Mouse (Mus musculus): ENCODE results near the gene Pcdh7. TPM values are rescaled to one million over a fixed set of nuclear protein-coding genes. Genes with fewer than 3 reads are reported as not detected.

The Pcdh7 gene
- total and polyA plus RNA-seq, 2 experiments: 0.32 to 1.5 TPM

DNA sequence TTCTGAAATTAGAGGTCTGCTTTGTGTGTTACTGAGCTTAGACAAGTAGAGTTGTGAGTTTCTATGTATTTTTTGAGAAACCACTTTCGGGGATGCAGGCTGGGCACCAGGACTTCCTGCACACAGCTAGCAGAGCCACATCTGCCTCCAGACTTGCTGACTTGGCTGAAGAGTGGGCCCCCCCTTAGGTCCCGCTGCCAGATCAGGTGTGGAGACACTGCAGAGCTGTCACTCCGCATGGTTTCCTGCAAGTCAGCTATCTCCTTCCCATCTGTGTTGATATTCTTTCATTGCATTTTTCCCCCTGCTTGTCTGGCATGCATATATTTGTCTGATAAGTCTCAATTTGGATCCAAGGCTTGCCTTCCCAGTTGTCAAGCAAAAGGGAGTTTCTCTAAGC, 52.6 kb downstream of the Pcdh7 start:
- Histone ChIP-seq H3K4me3 (ENCODE audit: insufficient read depth, low read depth, low read length) (no peak overlapping the region), H3K9ac (ENCODE audit: low read depth, low read length) (no peak overlapping the region), H3K4me1 (ENCODE audit: control insufficient read depth, insufficient read depth, low read length) (no peaks in the 10 kb centered on the region), H3K27me3 (ENCODE audit: control insufficient read depth, insufficient read depth, low read length) (no peaks in the 10 kb centered on the region), H3K27ac (replicated peaks; ENCODE audit: insufficient read depth, low read depth, low read length) (no peak overlapping the region), H3K79me2 (ENCODE audit: control insufficient read depth, insufficient read depth, low read length) (no peaks in the 10 kb centered on the region), H3K36me3 (ENCODE audit: control insufficient read depth, insufficient read depth, low read length) (no peaks in the 10 kb centered on the region)
- TF ChIP-seq CTCF (IDR thresholded peaks at IDR 0.05; ENCODE audit: low read depth, low read length) (no peak), POLR2A (IDR thresholded peaks at IDR 0.05; ENCODE audit: extremely low read depth, insufficient read depth, low read length) (no peak)
- WGBS: 84% methylated on average over 3 of the region's 3 CpGs
- no peak for DNase-seq (ENCODE audit: extremely low read depth, low read depth, low spot score)

DNA sequence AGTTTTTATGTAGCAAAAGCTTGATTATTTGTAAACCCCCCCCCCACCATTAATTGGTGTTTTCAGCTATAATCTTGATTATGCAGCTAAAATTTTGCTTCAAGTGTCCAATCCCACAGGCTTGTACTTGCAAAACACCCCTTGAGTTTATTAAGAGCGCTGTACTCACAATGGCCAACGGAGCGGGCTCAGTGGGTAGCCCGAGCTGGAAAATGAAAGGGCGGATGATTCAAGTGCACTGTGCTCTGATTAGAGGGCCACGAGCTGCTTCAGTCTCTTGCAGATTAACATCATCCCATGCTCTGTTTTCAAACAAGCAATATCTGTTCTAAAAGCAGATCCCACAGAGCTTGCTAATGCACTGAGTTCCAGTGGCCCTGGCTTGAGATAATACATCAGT, 53.4 kb downstream of the Pcdh7 start:
- WGBS: 93% methylated on average over 6 of the region's 6 CpGs
- Histone ChIP-seq H3K4me3 (ENCODE audit: insufficient read depth, low read depth, low read length) (no peak overlapping the region), H3K27ac (replicated peaks; ENCODE audit: insufficient read depth, low read depth, low read length) (no peak overlapping the region), H3K79me2 (ENCODE audit: control insufficient read depth, insufficient read depth, low read length) (no peaks in the 10 kb centered on the region), H3K4me1 (ENCODE audit: control insufficient read depth, insufficient read depth, low read length) (no peaks in the 10 kb centered on the region), H3K27me3 (ENCODE audit: control insufficient read depth, insufficient read depth, low read length) (no peaks in the 10 kb centered on the region), H3K36me3 (ENCODE audit: control insufficient read depth, insufficient read depth, low read length) (no peaks in the 10 kb centered on the region), H3K9ac (ENCODE audit: low read depth, low read length) (no peak overlapping the region)
- no peak for DNase-seq (ENCODE audit: extremely low read depth, low read depth, low spot score)
- no peak for TF ChIP-seq POLR2A (IDR thresholded peaks at IDR 0.05; ENCODE audit: extremely low read depth, insufficient read depth, low read length)
- TF ChIP-seq CTCF (IDR thresholded peaks at IDR 0.05; ENCODE audit: low read depth, low read length): no peak

DNA sequence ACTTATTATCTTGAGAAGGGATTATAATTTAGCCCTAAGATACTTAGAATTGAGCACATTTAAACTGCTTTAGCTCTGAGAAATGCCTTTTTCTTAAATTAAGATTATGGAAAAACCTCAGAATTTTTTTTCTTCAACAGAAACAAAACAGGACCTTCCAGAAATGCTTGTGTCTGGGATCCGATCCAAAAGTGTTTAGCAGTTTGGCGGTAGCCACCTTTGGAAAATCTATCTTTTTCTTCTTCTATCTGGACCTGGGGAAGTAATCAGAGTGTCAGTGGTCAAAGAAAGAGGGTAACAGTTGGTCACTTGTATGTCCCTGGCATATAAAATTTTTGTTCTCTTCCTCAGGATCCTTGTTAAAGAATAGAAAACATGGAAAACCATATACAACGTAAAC, 54.9 kb downstream of the Pcdh7 start:
- no peak overlapping the region for H3K27ac ChIP-seq (replicated peaks; ENCODE audit: insufficient read depth, low read depth, low read length)
- H3K4me1 ChIP-seq (ENCODE audit: control insufficient read depth, insufficient read depth, low read length): no peaks in the 10 kb centered on the region
- TF ChIP-seq POLR2A (IDR thresholded peaks at IDR 0.05; ENCODE audit: extremely low read depth, insufficient read depth, low read length): no peak
- no peak for TF ChIP-seq CTCF (IDR thresholded peaks at IDR 0.05; ENCODE audit: low read depth, low read length)
- no peak overlapping the region for H3K9ac ChIP-seq (ENCODE audit: low read depth, low read length)
- H3K36me3 ChIP-seq (ENCODE audit: control insufficient read depth, insufficient read depth, low read length): no peaks in the 10 kb centered on the region
- 83% methylated on average over 3 of the region's 3 CpGs for WGBS
- no peaks in the 10 kb centered on the region for H3K79me2 ChIP-seq (ENCODE audit: control insufficient read depth, insufficient read depth, low read length)
- DNase-seq (ENCODE audit: extremely low read depth, low read depth, low spot score): no peak
- H3K4me3 ChIP-seq (ENCODE audit: insufficient read depth, low read depth, low read length): no peak overlapping the region
- H3K27me3 ChIP-seq (ENCODE audit: control insufficient read depth, insufficient read depth, low read length): no peaks in the 10 kb centered on the region

DNA sequence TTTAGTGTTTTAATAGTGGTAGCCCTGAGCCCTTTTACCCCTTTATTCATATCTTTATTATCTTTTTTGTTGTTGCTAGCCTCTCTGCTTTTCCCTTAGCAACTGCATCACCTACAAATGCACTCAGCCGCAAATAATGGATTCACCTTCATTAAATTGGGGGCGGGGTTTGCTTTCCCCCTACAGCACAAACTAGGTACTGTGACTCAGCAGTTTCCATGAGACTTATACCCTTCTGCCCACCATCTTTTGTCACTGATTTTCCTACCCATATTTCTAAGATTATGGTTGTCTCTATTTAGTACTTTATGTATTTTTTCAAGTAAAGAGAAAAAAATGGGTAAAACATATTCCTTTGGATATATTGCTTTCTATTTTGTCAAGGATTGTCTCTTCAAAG, 56.7 kb downstream of the Pcdh7 start:
- H3K79me2 ChIP-seq (ENCODE audit: control insufficient read depth, insufficient read depth, low read length): no peaks in the 10 kb centered on the region
- no peaks in the 10 kb centered on the region for H3K4me1 ChIP-seq (ENCODE audit: control insufficient read depth, insufficient read depth, low read length)
- no peak overlapping the region for H3K27ac ChIP-seq (replicated peaks; ENCODE audit: insufficient read depth, low read depth, low read length)
- no peaks in the 10 kb centered on the region for H3K27me3 ChIP-seq (ENCODE audit: control insufficient read depth, insufficient read depth, low read length)
- no peak overlapping the region for H3K4me3 ChIP-seq (ENCODE audit: insufficient read depth, low read depth, low read length)
- no peak for DNase-seq (ENCODE audit: extremely low read depth, low read depth, low spot score)
- no peaks in the 10 kb centered on the region for H3K36me3 ChIP-seq (ENCODE audit: control insufficient read depth, insufficient read depth, low read length)
- no peak for TF ChIP-seq CTCF (IDR thresholded peaks at IDR 0.05; ENCODE audit: low read depth, low read length)
- no peak for TF ChIP-seq POLR2A (IDR thresholded peaks at IDR 0.05; ENCODE audit: extremely low read depth, insufficient read depth, low read length)
- H3K9ac ChIP-seq (ENCODE audit: low read depth, low read length): no peak overlapping the region
- 86% methylated on average over 2 of the region's 2 CpGs for WGBS

DNA sequence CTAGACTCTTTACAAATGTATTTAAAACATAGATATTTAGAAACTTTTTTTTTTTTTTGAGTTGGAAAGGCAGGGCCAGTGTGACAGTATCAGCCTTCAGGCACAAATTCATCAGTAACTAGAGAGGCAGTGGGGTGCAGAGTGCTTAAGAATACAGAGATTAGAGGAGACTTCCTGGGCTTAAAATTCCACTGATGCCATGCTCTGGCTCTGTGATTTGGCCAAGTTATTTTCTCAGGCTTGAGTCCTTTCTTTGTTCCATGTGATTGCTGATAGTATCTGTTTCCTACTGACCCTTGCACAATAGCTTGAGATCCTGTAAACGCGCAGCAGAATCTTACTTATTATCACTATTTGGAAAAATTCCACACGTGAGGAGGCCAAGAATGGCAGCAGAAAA, 60.3 kb downstream of the Pcdh7 start:
- Histone ChIP-seq H3K9ac (ENCODE audit: low read depth, low read length) (no peak overlapping the region), H3K4me1 (ENCODE audit: control insufficient read depth, insufficient read depth, low read length) (no peaks in the 10 kb centered on the region), H3K79me2 (ENCODE audit: control insufficient read depth, insufficient read depth, low read length) (no peaks in the 10 kb centered on the region), H3K27ac (replicated peaks; ENCODE audit: insufficient read depth, low read depth, low read length) (no peak overlapping the region), H3K4me3 (ENCODE audit: insufficient read depth, low read depth, low read length) (no peak overlapping the region), H3K36me3 (ENCODE audit: control insufficient read depth, insufficient read depth, low read length) (no peaks in the 10 kb centered on the region), H3K27me3 (ENCODE audit: control insufficient read depth, insufficient read depth, low read length) (no peaks in the 10 kb centered on the region)
- no peak for DNase-seq (ENCODE audit: extremely low read depth, low read depth, low spot score)
- 51% methylated on average over 3 of the region's 3 CpGs for WGBS
- no peak for TF ChIP-seq CTCF (IDR thresholded peaks at IDR 0.05; ENCODE audit: low read depth, low read length)
- no peak for TF ChIP-seq POLR2A (IDR thresholded peaks at IDR 0.05; ENCODE audit: extremely low read depth, insufficient read depth, low read length)

DNA sequence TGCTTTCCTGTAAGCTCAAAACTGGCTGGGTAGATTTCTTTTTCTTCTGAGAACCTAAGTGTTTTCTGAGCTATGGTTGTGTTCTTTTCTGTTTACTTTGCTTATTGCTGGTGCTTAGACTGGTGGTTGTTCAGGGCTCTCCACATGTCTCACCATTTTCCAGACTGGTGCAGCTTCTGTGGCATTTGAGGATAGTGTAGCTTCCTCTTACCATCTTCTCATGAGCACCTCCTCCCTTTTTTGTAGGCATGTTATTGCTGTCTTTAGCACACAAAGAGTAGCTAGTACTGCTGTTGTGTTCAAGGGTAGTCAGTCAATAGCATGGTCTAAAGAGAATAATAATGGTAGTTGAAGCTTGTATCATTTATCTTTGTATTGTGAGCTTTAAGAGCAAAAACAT, 62.2 kb downstream of the Pcdh7 start:
- Histone ChIP-seq H3K27me3 (ENCODE audit: control insufficient read depth, insufficient read depth, low read length) (no peaks in the 10 kb centered on the region), H3K79me2 (ENCODE audit: control insufficient read depth, insufficient read depth, low read length) (no peaks in the 10 kb centered on the region), H3K9ac (ENCODE audit: low read depth, low read length) (no peak overlapping the region), H3K36me3 (ENCODE audit: control insufficient read depth, insufficient read depth, low read length) (no peaks in the 10 kb centered on the region), H3K4me3 (ENCODE audit: insufficient read depth, low read depth, low read length) (no peak overlapping the region), H3K27ac (replicated peaks; ENCODE audit: insufficient read depth, low read depth, low read length) (no peak overlapping the region), H3K4me1 (ENCODE audit: control insufficient read depth, insufficient read depth, low read length) (no peaks in the 10 kb centered on the region)
- TF ChIP-seq CTCF (IDR thresholded peaks at IDR 0.05; ENCODE audit: low read depth, low read length): no peak
- TF ChIP-seq POLR2A (IDR thresholded peaks at IDR 0.05; ENCODE audit: extremely low read depth, insufficient read depth, low read length): no peak
- DNase-seq (ENCODE audit: extremely low read depth, low read depth, low spot score): no peak

Data from liver, adult 2 months (tissue).